Mouse (Mus musculus) left cerebral cortex, adult 9 months (tissue): Measurements from ENCODE around the gene Kpna7.
A peak's percentile ranks its signal among the peaks of the same experiment; 100 is the strongest.
"Not testable (repeated sequence)": the region's sequence is repeated elsewhere in the genome, so short reads cannot be mapped to it uniquely, and the experiment has no call there.

ENCODE experiments used
- DNase-seq, 2 experiments: peaks; one replicate each; pipeline ENCODE4 v3.0.0; 2022; ENCODE audit warnings: low spot score in 2 of 2

The Kpna7 gene

DNA sequence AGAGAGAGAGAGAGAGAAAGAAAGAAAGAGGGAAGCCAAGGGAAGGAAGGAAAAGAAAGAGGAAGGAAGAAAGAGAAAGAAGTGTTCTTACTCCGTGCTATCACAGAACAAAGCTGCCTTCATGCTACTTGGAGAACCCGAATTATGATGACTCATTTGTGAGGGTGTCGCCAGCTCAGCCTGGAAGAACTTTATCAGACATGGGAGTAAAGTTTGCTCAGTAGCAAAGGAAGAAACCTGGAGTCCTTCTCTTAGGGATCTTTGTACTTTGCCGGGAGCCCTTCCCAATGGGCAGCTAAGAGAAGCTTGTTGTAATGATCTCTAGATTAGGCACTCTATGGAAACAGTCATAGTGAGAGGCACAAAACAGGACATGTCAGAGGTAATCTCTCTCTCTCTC is 18.9 kb upstream of the Kpna7 start:
- no peak for DNase-seq

DNA sequence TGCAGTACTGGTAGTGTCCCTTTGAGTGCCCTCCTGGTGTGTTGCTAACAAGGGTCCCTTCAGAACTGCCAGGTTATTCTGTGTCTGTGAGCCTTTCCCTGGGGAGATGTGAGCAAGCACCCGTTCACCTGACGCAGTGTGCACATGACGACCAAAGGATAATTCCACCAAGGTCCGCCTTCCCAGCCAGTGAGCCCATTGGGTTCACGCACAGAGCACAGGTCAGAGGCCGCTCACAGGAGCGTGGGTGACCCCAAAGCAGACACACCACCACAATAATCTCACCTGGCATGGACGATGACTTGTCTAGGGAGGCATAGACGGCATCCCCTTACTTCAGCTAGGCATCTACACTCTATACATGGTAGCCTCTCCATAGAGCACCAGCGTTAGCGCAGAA is 17.6 kb upstream of the Kpna7 start:
- not testable (repeated sequence) for DNase-seq

DNA sequence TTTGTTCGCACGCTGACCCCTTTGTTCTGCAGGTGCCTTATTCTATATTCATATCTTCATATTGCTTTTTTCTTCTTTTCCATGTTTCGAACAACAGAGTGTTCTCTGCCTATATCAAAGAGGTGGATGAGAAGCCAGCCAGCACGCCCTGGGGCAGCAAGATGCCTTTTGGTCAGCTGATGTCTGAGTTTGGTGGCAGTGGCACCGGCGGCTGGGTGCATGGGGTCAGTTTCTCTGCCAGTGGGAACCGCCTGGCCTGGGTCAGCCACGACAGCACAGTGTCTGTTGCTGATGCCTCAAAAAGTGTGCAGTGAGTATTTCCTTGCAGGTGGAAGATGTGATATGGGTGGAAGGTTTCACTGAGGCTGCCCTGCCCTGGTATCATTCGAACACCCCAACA is 17.1 kb upstream of the Kpna7 start:
- DNase-seq: no peak

DNA sequence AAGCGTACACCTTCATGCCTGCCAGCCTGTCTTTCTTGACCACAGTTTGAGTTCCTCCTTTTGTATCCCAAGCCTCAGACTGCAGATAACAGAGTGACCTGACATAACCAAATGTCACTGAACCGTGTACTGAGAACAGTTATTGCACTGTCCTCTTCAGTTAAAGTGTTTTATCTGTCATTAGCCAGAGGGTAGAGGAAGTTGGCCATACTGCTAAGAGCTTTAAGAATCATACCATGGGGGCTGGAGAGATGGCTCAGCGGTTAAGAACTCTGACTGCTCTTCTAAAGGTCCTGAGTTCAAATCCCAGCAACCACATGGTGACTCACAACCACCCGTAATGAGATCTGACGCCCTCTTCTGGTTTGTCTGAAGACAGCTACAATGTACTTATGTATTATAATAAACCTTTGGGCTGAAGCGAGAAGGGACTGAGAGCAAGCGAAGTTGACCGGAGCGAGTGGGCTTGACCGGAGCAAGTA is 14.6 kb upstream of the Kpna7 start:
- no peak for DNase-seq

DNA sequence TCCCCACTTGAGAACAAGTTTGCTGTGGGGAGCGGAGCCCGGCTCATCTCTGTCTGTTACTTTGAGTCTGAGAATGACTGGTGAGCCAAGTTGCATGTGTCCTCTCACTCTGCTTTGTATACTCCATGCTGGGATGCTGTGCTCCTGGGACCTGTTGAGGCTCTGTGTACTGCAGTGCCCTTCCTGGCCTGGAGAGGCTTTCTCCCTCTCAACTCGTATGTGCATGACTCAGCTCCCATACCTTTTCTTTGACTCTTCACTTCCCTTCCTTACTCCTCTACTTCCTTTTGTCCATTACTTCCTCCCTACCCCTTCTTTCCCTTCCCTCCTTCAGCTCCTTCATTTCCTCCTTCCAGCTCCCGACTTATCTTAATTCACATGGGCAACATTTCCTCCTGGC is 12.4 kb upstream of the Kpna7 start:
- no peak for DNase-seq

DNA sequence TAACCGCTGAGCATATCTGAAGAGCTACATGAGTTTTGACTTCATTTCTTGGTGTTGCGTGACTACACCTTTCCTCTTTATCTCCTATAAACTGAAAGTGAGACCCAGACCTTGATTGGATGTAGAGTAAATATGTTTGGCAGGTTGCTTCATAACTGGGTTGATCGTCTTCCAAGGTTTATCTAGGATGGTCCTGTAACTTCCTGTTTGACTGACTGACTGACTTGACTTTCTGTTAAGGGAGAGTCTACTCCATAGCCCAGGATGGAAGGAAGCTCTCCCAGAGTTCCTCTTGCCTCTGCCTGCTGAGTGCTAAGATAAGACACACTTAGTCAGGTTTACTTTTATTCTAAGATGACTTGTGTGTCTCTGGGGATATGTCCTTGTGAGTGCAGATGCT is 6.0 kb upstream of the Kpna7 start:
- no peak for DNase-seq

DNA sequence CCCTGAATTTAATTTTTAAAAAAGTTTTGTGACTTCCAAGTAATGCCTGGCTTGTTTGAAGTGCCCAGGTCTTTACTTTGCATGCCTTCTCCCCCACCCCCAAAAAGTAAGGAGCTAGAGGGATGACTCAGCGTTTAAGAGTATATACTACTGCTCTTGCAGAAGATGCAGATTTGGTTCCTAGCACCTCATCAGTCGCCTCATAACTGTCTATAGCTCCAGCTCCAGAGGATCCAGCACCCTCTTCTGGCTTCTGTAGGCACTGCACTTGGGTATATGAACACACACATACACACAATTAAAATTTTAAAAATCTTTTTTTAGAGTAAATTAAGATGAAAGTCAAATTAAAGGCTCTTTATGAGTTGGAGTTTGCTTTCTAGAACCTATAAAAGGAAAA is 4.4 kb upstream of the Kpna7 start:
- DNase-seq: no peak

DNA sequence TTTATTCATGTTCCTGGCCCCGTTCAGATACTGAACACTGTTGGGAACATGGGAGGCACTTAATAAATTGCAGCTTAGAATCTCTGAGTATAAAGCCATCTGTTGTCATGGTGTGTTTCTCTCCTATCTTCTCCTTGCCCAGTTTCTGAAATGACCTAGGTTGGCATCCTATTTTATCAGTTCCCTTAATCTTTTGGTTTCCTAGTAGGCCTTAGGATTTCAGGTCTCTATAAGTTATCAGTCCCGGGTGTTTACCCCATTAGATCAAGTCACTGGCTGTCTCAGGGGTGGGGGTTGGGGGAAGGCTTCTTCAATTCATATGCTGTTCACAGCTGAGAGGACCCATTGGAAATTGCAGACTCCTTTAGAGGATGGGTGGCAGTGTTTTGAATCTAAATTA is 992 bp upstream of the Kpna7 start:
- DNase-seq: no peak

DNA sequence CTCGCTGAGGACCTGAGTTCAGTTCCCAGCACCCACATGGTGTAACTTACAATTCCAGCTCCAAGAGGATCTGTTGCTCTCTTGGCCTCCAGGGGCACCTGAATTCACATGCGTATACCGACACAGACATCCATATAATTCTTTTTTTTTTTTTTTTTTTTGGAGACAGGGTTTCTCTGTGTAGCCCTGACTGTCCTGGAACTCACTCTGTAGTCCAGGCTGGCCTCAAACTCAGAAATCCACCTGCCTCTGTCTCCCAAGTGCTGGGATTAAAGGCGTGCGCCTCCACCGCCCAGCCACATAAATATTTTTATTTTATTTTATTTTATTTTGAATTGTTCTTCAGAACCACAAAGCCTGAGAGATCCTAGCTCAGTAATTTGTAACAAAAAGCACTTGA is 629 bp downstream of the Kpna7 start:
- DNase-seq: not testable (repeated sequence)

DNA sequence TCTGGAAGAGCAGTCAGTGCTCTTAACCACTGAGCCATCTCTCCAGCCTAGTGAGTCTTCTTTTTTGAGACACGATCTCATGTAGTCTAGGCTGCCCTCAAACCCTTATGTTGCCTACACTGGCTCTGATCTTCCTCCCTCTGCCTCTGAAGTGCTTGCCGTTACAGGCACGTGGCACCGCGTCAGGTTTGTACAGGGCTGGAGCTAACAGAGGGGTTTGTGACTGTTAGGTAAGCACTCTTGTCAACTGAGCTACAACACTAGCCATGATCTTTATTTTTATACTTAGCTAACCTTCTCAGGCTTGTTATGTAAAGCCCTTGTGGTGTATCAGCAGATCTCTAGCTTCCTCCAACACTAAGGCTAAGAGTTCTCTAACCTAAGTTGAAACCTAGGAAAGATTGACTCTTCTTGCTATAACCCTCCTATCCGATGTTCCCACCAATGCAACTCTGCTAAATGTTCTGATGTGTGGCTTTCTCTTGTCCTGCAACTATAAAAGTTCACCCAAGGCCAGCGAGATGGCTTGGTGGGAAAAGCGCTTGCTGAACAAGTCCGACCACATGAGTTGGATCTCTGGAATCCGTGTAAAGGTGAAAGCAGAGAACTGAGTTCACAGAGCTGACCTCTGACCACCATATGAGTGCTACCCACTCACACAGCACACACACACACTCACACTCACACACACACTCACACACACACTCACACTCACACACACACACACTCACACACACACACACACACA is 1.8 kb downstream of the Kpna7 start:
- DNase-seq: no peak

DNA sequence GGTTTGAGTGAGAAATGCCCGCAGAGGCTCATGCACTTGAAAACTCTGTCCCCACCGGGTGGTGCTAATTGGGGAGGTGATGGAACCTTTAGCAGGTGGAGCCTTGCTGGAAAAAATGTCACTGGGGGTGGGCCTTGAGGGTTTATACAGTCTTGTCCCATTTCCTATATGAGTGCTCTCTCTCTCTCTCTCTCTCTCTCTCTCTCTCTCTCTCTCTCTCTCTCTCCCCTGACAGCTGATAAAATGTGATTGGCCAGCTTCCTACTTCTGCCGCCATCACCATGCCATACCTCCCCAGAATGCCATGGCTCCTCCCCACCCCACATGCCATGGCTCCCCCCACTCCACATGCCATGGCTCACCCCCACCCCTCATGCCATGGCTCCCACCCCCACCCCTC is 8.7 kb downstream of the Kpna7 start:
- no peak for DNase-seq

DNA sequence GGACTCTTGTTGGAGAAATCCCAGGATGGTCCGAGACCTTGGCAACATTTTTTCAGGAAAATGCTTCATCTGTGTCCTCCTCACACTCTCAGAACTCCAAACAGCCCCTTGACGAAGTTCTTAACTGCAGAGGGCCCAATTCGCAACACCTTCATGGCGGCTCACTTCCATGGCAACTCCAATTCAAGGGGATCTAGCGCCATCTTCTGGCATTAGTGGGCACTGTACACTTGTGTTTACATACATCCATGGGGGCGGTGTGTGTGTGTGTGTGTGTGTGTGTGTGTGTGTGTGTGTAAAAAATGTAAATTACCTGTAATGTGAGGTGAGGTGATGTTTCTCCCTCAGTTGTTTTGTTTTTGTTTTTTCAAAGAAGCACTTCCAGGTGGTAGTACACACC is 12.5 kb downstream of the Kpna7 start:
- no peak for DNase-seq

DNA sequence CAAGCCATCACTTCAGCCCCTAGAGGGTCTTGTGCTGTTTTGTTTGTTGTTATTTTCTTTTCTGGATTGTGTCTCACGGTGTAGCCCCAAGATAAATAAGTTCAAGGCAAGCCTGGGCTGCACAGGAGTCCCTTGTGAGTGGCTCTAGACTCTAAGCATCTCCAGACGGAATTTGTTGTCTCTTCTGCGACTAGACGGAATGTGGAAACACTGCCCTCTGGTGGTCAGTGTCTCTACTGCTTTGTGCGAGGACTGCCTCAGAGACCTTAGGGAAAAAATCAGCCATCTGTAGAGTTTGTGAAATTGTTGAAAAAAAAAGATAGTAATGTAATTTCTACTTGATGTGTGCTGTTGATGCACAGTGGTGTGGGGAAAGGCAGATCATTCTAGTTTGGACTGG is 14.1 kb downstream of the Kpna7 start:
- DNase-seq: peak in 1 of 2 experiments; percentile 70

DNA sequence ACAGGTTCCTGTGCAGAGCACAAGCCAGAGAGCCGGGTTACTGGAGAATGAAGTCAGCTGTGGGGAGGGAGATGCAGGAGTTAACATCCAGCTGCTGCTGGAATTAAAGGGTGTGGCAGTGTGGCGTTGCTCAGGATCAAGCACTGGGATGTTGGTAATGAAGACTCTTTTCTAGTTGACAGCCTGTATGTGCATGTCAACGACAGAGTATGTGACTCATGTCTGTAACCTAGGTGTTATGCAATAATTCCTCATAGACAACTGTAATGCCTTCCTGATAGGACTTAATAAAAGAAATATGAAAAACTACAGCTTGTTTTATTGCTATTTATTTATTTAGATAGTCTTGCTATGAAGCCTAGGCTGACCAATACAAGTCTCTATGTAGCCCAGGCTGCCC is 15.0 kb downstream of the Kpna7 start:
- DNase-seq: no peak

DNA sequence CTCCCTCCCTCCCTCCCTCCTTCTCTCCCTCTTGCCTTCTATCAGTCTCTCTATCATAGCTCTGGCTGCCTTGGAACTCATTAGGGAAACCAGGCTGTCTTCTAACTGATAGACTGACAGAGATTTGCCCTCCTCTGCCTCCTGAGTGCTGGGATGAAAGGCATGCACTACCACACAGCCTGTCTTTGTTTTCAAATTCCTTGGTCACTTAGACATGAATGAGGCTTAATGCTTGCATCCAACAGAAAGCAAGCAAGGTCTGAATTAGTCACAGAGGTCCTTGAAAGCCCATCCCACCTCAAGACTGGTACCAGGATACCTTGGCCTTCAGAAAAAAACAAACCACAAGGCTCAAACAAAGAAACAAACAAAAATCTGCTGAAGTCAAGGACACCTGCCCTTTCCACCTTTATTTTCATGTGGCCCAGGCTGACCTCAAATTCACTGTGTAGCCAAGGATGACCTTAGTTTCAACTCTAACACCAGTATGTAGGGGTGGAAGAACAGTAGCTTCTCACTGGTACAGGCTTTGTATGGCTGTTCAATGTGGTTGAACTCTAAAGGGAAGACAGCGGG is 19.0 kb downstream of the Kpna7 start:
- no peak for DNase-seq

DNA sequence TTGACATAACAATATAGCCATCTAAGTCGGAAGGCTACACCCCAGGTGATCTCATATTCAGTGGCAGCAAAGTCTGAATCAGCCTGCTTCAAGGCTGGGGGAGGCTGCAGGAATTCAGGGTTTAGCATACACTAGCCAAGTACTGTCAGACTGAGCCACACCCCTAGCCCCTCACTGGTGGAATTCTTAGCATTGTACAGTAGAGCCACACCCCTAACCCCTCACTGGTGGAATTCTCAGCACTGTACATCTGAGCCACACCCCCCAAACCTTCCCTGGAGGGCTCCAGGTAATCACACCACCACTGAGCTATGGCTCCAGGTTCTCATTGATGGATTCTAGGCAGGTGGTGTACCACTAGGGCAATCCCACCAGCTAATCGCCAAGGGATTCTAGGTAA is 24.3 kb downstream of the Kpna7 start:
- DNase-seq: no peak

DNA sequence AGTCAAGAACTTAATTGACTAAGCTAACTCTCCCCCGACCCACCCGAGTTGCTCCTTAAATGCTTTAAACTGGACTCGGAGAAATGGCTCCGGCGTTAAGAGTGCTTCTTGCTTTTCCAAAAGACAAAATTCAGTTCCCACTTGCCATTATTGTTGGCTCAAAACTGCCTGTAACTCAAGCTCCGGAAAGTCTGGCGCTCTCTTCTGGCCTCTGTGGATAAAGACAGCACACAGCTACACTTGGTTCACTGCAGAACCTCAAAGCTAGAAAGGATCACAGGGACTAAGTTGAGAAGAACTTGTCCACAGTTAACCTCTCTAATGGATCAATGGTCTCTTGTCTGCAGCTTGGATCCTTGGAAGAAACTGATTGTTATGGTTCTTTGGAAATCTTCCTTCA is 25.1 kb downstream of the Kpna7 start:
- no peak for DNase-seq

DNA sequence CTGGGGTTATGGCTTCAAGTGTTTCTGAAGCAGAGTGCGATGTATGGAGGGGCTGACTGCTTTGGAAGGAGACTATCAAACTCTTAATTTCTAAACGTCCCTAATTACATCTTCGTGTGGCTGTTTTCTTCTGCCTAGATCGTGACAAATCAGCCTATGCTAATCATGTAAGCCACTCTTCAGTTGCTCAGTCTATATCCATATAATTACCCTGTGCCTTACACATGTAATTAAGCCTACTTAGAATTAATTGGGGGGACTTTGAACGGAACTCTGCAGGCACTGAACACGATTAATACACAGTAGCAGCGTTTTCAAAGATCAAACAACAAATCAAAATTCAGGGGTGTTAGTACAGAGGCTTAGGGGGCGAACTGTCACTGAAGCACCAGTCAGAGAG is 25.9 kb downstream of the Kpna7 start:
- no peak for DNase-seq

DNA sequence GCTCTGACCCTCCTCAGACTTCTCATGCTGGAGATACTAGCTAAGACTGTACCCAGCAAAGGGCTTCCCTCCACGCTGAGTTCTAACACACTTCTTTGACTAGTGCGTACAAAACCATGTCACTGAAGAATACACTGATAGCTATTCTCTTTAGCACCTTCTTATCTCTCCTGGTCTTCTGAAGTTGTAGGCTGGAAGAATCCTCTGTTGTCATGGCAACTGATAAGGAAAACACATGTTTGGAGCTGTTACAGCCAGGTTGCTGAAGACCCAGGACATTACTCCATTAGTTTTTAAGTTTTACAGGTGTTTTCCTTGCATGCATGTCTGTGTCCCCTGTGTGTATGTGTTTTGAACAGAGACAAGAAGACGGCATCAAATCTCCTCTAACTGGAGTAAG is 29.6 kb downstream of the Kpna7 start:
- DNase-seq: not testable (repeated sequence)

DNA sequence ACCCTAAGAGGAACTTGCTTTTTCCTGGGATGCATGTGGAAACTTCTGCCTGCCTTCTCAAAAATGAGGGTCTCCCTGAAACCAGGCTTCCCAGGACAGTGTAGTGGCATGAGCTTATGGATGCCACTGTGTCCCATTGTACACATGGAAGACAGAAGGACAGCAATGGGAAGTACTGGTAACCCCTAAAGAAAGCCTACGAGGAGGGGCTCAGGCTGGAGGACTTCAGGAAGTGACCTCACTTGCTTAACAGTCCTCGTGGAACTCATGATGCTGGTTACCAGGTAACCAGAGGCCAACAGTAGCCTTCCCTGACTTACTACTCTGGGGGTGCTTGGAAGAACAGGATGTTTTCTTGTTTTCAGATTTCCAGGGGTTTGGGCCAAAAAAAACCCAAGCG is 41.1 kb downstream of the Kpna7 start, which contains the start of gene 1700018F24Rik:
Gene 1700018F24Rik (plus strand): TSS at position 301 of the 400 bp plus-strand sequence.
- not testable (repeated sequence) for DNase-seq

DNA sequence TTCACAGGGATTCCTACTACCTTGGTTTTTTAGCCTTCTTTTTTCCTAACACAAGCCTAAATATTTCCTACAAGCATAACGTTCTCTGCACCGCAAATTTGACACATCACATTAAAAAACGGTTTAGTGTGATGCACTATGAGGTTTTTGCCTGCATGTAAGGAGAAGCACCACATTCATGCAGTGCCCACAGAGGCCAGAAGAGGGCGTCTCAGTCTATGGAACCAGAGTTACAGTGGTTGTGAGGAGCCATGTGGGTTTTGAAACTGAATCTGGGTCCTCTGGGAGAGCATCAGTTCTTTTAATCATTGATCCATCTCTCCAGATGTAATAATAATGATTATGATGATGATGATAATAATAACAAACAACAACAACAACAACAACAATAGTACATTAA is 42.2 kb downstream of the Kpna7 start:
- DNase-seq: no peak

DNA sequence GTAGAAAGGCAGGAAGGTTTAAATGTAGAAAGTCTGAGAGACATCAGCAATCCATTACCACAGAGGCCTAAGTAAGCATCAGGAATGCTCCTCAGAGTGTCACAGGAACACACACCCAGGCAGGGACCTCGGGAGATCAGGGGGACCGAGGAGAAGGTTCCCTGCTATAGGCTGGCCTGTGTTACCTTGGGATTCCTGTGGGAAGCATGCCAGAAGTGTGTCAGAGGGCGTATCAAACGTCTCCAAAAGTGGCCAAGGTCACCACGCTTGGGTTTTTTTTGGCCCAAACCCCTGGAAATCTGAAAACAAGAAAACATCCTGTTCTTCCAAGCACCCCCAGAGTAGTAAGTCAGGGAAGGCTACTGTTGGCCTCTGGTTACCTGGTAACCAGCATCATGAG is 51.4 kb downstream of the Kpna7 start, which contains the start of gene Gm4871:
Gene Gm4871 (minus strand): TSS at position 364 of the 400 bp plus-strand sequence.
- not testable (repeated sequence) for DNase-seq

DNA sequence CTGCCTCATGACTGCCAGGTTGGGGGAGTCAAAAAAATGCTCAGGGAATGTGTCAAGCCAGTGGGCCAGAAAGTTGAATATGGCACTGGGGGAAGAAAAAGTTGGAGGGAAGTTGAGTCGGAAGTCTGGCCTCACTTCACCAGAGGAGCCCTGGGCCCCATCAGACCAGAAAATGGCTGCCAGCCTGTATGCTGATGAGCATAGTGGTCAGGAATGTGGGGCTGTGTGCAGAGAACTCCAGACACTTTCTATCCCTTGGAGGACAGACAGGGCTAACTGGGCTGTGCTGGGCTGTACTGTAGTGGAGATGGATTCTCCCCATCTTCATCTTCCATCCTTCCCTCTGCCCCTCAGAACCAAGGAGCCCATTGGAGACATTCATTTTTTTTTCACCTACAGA is 53.4 kb downstream of the Kpna7 start:
- DNase-seq: not testable (repeated sequence)
